Mouse (Mus musculus): ENCODE results near the gene Enho. TPM values are rescaled to one million over a fixed set of nuclear protein-coding genes. Genes with fewer than 3 reads are reported as not detected.

Gene Enho
- total RNA-seq, 2 experiments from 2014 or later: 4.3 to 4.6 TPM

- intact Hi-C loops (cut with DNase I): no loop called here
- DNase-seq: no peak
These were observed 25.0 kb upstream of the Enho start for GRCm38 (mm10) chr4:41665009-41665675.

GRCm38 (mm10) chr4:41664533-41664932 is 24.4 kb upstream of the Enho start:
- intact Hi-C loops (cut with DNase I): no loop called here

GRCm38 (mm10) chr4:41663614-41664013 is 23.5 kb upstream of the Enho start:
- no peak for DNase-seq
- intact Hi-C loops (cut with DNase I): no loop called here

More at GRCm38 (mm10) chr4:41664533-41664932, 24.4 kb upstream of the Enho start:
- DNase-seq: no peak

GRCm38 (mm10) chr4:41662723-41663122 is 22.6 kb upstream of the Enho start:
- intact Hi-C loops (cut with DNase I): no loop called here
- DNase-seq: no peak

- intact Hi-C loops (cut with DNase I): no loop called here
These were observed 20.8 kb upstream of the Enho start for GRCm38 (mm10) chr4:41660851-41661430.

GRCm38 (mm10) chr4:41659556-41659955 is 19.4 kb upstream of the Enho start:
- no peak for DNase-seq
- intact Hi-C loops (cut with DNase I): no loop called here

More at GRCm38 (mm10) chr4:41660851-41661430, 20.8 kb upstream of the Enho start:
- no peak for DNase-seq

- intact Hi-C loops (cut with DNase I): no loop called here
These were observed 18.7 kb upstream of the Enho start for GRCm38 (mm10) chr4:41658566-41659384.

GRCm38 (mm10) chr4:41655525-41655924 is 15.4 kb upstream of the Enho start:
- DNase-seq: no peak
- intact Hi-C loops (cut with DNase I): loop anchor here (2.0 kb wide), 1 partner anchor 41 kb away; the partner anchor contains the start of gene Cntfr

More at GRCm38 (mm10) chr4:41658566-41659384, 18.7 kb upstream of the Enho start:
- no peak for DNase-seq

GRCm38 (mm10) chr4:41654217-41654616 is 14.1 kb upstream of the Enho start:
- intact Hi-C loops (cut with DNase I): loop anchor here (2.0 kb wide), 1 partner anchor 43 kb away; the partner anchor contains the start of gene Cntfr
- DNase-seq: peak; percentile 64 to 75

- intact Hi-C loops (cut with DNase I): loop anchor here (1.0 to 2.0 kb wide), 4 partner anchors 39 to 185 kb away; partner anchors contain the start of gene Cntfr
- no peak for DNase-seq
These were observed 13.6 kb upstream of the Enho start for GRCm38 (mm10) chr4:41653730-41654129.

GRCm38 (mm10) chr4:41653296-41653695 is 13.2 kb upstream of the Enho start:
- DNase-seq: peak; percentile 75 to 85
- intact Hi-C loops (cut with DNase I): loop anchor here (1.0 to 2.0 kb wide), 3 partner anchors 38 to 185 kb away; no protein-coding TSS in a partner anchor

- intact Hi-C loops (cut with DNase I): no loop called here
- no peak for DNase-seq
These were observed 8.5 kb upstream of the Enho start for GRCm38 (mm10) chr4:41648627-41649026.

GRCm38 (mm10) chr4:41648157-41648556 is 8.0 kb upstream of the Enho start:
- intact Hi-C loops (cut with DNase I): no loop called here
- DNase-seq: no peak

GRCm38 (mm10) chr4:41645488-41645887 is 5.4 kb upstream of the Enho start:
- peak in 1 of 2 experiments; percentile 52 for DNase-seq
- intact Hi-C loops (cut with DNase I): no loop called here

- intact Hi-C loops (cut with DNase I): no loop called here
- DNase-seq: no peak
These were observed 1.2 kb upstream of the Enho start for GRCm38 (mm10) chr4:41641199-41641822.

- DNase-seq: no peak
- intact Hi-C loops (cut with DNase I): no loop called here
These were observed 796 bp downstream of the Enho start for GRCm38 (mm10) chr4:41639214-41639841.

- DNase-seq: no peak
- intact Hi-C loops (cut with DNase I): no loop called here
These were observed 1.3 kb downstream of the Enho start for GRCm38 (mm10) chr4:41638828-41639213.

- DNase-seq: no peak
- intact Hi-C loops (cut with DNase I): no loop called here
These were observed 1.9 kb downstream of the Enho start for GRCm38 (mm10) chr4:41638186-41638731.

- intact Hi-C loops (cut with DNase I): loop anchor here (2.0 kb wide), 1 partner anchor 68 kb away; the partner anchor contains the start of genes Dnaic1 and Fam219a
- DNase-seq: no peak
These were observed 3.1 kb downstream of the Enho start for GRCm38 (mm10) chr4:41636882-41637635.
